Mouse (Mus musculus) brain, embryonic 18.5 days (tissue): ENCODE measurements around the gene Cryzl1.

Experiments used
- DNase-seq: peaks from one replicate; pipeline ENCODE4 v3.0.0-alpha.2; 2012; ENCODE audit warnings: low read depth, low spot score

Gene Cryzl1

DNA sequence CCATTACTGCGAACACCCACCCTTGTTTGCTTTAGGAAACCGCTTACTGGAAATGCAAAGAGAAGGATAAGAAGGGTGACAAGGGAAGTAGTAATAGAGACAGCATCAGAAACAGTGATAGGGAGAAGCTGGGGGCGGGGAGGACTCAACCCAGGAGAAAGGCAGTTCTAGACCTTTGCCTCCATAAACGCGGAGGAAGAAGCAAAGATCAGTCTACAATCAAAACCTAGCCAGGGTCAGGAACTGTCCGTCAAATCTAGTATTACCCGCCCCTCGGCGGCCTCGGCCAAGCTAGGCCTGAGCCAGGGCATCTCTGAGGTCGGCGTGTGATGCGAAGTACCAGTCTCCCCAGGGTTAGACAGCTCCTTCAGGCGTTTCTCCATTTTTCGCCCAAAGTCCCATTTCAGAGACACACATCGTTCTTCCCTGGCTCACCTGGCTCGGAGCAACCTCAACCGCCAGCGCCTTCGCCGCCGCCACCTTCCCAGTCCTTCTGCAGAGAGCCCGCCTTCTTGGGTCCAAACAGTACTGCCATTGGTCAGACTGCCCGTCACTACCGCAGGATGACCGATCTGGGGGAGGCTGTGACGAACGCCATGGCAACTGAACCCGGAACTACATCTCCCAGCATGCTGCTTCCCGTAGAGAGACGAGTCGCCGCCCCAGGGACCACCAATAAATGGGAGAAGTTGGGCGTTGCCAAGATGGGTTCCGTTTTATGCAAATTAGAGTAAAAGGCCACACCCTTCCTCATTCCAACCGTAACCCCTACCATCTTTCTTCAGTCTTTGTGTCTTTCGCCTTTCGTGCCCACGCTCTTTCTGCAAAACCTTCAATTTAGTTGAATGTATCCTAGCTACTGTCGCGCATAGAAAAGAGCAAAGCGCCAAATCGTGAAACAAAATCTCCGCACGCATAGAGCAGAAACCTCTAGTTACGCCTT is at the start of gene Cryzl1:
TSS of gene Cryzl1 (minus strand) at position 853 of the 943 bp plus-strand sequence.
- peak; percentile 99 for DNase-seq

DNA sequence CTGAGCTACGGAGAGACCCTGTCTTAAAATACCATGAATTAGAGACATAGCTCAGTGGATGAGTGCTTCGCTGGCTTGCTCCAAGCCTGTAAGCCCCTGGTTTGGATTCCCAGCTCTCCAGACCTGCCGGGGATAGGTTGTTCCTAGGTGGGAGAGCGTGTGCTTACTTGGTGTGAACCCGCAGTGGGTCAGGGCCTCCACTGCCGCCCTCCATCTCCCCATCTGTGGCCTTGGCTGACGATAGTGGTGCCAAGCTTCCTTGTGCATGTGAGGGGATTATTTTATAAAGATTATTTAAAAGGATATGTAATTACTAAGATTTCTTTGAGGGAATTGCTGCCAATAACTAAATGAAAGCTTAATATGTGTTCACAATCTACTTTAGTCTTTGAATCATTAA is 43.8 kb upstream of the Cryzl1 start:
- DNase-seq: no peak

GRCm38 (mm10) chr16:91771334-91771733 is 42.6 kb upstream of the Cryzl1 start:
- DNase-seq: no peak

DNA sequence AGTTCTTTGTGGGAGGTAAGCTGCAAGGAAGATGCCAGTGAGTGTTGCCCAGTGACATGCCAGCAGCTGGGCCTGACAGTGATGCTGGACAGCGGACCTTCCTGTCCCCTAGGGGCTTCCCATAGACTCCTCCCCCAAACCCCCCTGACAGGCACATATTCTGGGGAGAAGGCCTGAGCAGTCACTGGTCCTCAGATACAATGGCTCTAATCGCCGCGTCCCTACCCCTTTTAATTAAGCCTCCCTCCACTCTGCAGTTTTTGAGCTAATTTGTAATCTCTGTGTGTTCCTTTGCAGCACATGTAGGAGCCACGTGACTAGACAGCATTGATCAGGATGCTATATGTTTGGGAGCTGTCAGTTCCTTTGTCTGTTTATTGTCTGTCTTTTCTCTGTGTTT is 41.9 kb upstream of the Cryzl1 start:
- no peak for DNase-seq

DNA sequence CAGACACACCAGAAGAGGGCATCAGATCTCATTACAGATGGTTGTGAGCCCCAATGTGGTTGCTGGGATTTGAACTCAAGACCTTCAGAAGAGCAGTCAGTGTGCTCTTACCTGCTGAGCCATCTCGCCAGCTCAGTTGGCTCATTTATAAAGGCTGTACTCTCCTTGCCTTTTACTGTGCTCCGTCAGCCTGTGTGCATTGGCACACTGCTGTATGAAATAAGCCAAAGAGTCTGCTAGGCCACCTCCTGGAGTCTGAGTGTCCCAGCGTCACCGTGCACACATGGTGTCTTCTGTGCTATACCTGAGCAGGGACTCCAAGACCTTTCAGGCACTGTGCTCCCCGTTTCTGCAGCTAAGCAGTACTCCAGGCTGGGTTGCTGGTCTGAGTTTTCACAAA is 41.1 kb upstream of the Cryzl1 start:
- no peak for DNase-seq

- DNase-seq: no peak
These were observed 39.8 kb upstream of the Cryzl1 start for GRCm38 (mm10) chr16:91768586-91768985.

DNA sequence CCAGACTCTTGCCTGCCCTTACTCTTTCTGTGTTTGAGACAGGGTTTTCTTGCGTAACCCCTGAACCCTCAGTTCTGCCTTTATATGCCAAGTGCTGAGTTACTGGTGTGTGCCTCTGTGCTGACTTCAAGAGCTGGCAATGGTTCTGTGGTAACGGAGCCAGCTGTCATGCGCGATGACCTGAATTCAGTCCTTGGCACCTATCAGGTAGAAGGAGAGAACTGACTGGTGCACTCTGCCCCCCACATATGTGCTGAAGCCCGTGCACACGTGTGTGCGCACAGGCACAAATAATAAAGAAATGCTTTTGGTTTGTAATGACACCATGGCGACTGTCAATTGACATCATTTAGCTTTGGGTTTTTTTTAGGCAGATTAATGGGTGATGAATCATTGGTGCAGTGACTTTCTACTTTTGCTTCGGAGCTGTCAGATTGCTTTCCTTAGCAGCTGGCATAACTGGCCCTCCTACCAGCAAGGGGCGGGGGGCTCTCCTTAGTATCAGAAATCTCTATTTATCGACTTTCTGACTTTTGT is 38.5 kb upstream of the Cryzl1 start:
- DNase-seq: no peak

DNA sequence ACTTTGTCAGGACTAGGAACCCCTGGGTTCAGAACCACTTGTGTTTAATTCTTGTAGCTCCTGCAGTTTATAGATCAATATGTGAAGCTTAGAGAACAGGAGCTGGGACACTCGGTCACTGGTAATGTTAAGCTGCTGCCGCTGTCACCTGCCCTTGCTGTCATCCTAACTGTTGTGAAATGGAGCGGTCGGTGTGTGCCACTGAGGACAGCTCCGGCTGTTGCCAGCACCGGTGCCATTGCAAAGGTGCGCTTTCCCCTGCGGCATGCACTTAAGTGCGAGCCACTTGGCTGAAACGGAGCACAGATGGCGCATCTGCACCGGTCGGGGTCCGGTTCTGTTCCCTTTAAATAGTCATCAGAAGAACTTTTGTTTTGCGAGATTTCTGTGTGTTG is 37.0 kb upstream of the Cryzl1 start:
- DNase-seq: no peak

GRCm38 (mm10) chr16:91765121-91765815 is 36.5 kb upstream of the Cryzl1 start:
- no peak for DNase-seq

DNA sequence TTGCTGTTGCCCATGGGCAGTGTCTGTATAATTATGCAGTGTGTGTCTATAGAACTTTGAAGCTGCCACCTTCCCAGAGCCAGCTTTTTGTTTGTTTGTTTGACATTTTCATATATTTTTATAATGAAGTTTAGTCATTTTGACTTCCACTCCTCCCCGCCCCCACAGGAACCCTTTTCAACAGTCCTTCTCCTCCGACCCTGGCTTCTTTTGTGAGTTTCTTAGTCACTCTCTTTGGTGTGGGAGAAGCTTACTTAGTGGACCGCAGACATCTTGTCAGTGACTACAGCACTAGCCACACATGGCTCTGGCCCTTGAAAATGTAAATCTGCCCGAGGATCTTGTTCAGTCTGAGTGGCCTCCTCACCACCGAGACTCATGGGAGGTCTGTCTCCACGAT is 35.6 kb upstream of the Cryzl1 start:
- DNase-seq: no peak

DNA sequence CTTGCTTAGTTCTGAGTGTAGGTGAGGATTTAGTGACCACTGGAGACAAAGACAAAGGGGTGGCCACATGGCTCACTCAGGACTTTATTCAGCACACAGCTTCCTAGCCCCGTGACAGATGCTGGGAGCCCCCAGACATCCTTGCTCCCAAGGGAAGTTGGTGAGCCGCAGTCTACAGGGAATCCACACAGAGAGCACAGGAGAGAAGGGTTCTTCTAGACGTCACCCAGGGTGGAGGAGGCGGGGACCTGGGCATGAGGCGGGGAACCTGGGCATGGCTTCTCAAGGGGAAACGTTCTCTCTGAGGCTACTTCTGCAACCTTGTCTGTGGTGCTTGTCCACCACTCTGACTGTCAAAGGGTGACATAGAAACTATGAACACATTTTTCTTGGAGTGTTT is 35.2 kb upstream of the Cryzl1 start:
- DNase-seq: no peak

GRCm38 (mm10) chr16:91762476-91762875 is 33.7 kb upstream of the Cryzl1 start:
- no peak for DNase-seq

DNA sequence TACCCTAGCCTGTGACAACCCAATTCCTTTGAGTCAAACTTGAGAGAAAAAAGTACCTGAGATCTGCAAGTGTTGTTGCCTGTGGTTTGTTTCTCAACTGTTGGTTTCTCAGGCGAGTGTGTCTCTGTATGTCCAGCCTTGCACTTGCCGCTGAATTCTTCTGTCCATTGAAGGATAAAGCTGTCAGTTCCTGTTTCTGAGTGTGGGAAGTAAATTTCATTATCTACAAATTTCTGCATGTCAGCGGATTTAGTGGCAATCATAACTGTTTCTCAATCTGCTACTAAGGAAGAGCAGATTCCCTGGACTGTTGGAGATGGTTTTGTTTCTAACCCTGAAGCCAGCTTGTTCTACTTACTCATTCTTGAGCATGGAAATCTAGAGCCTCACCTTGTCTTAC is 33.0 kb upstream of the Cryzl1 start:
- no peak for DNase-seq

GRCm38 (mm10) chr16:91761202-91761601 is 32.4 kb upstream of the Cryzl1 start:
- DNase-seq: no peak

- no peak for DNase-seq
These were observed 26.2 kb upstream of the Cryzl1 start for GRCm38 (mm10) chr16:91754957-91755356.

- DNase-seq: no peak
These were observed 24.8 kb upstream of the Cryzl1 start for GRCm38 (mm10) chr16:91753611-91754010.

- no peak for DNase-seq
These were observed 23.0 kb upstream of the Cryzl1 start for GRCm38 (mm10) chr16:91751644-91752385.

- no peak for DNase-seq
These were observed 18.8 kb upstream of the Cryzl1 start for GRCm38 (mm10) chr16:91747567-91747966.

DNA sequence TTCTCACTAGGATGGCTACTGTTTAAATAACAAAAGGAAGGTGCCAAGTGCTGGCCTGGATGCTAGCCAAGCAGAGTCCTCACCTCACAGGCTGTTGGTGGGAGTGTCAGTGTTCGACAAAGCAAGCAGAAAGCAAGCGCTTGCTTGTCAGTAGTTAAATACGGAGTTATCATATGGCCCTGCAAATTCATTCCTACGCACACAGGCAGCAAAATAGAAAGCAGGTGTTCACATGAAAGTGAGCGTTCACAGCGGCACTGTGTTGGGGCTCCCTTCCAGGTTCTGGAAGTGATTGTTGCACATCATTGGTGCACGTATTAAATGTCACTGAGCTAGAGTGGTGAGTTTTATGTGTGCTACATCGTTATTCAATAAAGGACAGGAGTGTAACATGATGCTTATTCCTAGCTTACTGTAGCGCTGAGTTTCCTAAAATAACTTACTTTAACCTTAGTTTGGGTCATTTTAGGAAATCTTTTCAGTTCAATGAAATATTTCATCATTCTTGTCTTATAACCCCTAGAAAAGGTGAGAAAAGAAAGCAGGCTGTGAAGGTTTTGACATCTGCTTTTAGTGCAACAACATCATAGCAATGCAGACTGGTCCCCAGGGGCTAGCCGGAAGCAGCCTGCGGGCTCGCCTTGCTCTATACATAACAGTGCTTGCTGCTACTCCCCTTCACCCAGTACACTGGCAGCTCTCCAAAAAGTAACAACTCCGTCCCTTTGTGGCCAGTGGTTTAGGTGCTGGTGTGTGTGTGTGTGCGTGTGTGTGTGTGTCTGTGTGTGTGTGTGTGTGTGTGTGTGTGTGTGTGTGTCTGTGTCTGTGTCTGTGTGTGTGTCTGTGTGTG is 17.6 kb upstream of the Cryzl1 start:
- no peak for DNase-seq

DNA sequence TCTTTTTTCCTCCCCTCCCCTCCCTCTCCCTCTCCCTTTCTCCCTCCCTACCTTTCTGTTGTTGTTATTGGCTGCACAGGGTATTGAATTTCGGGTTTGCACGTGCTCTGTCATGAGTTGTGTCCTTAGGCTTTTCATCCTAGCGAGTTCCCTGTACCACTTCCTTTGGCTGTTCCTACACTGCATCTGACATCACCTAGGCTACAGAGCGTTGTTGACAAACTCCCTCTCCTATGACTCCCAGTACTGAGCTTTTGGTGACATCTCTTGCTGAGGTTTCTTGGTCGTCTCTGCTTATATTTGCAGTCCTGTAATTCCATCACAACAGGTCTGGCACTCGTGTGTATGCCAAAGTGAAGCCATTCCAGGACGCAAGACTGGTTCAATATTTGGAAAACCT is 14.3 kb upstream of the Cryzl1 start:
- DNase-seq: no peak

DNA sequence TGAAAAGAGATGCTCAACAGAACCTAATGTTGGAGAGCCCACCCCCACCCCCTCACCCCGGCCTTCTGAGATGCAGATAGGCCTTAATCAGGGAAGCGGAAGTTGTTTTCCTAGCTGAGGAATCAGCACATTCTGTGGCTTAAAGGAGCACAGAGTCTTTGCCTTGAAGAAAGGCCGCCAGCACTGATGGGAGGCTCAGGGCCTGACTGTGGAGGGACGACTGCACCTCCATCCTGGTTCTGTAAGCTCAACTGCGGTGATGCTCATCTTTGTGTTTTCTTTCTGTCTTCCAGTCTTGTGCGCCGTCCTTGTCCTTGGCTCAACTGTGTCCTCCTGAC is 12.1 kb upstream of the Cryzl1 start:
- DNase-seq: no peak
